25 mouse cellular contexts compared by ENCODE assay signal in the genomic region with DNA sequence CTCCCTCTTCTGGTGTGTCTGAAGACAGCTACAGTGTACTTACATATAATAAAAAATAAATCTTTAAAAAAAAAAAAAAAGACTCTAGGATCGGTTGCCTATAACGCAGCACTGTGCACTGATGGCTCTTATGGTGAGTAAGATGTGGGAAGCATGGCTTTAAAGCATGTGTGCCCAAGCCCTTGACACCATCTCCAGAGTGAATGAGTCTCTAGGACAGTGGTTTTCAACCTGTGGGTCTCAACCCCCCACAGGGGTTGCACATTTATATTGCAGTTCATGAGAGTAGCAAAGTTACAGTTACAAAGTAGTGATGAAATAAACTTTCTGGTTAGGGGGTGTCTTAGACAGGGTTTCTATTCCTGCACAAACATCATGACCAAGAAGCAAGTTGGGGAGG. TPM values are rescaled to one million over a fixed set of nuclear protein-coding genes. Genes with fewer than 3 reads are reported as not detected.
DNase-seq lines count a peak whose midpoint lies in the region; ATAC-seq and TF ChIP-seq lines count a peak whose summit lies in the region.
"Had no signal": no experiment of that assay in that cellular context is flagged by ENCODE, and none has a peak within 500 bp of the region (broad histone marks: within the 10 kb centered on the region; RNA-seq: fewer than 3 reads in every experiment).

No protein-coding gene starts in this region.

- H3K27me3 ChIP-seq in lung, embryonic 14.5 days (ENCODE audit: insufficient read depth, low read length): no peaks in the 10 kb centered on the region
- H3K27me3 ChIP-seq: embryonic facial prominence, embryonic 13.5 days; embryonic facial prominence, embryonic 15.5 days; forebrain, embryonic 12.5 days had no signal

- no peaks in the 10 kb centered on the region for H3K4me1 ChIP-seq in lung, embryonic 14.5 days (ENCODE audit: insufficient read depth)
- no peaks in the 10 kb centered on the region for H3K4me1 ChIP-seq in lung, adult 2 months (ENCODE audit: control insufficient read depth, insufficient read depth, low read length)
- H3K4me1 ChIP-seq: embryonic facial prominence, embryonic 13.5 days; embryonic facial prominence, embryonic 15.5 days; forebrain, embryonic 10.5 days had no signal

- no peak overlapping the region for H3K4me2 ChIP-seq in lung, embryonic 14.5 days
- H3K4me2 ChIP-seq: embryonic facial prominence, embryonic 13.5 days; embryonic facial prominence, embryonic 15.5 days; forebrain, embryonic 12.5 days had no signal

- TF ChIP-seq CTCF in lung, embryonic 14.5 days (IDR thresholded peaks at IDR 0.05; ENCODE audit: low read depth): no peak
- no peak for TF ChIP-seq CTCF in lung, adult 2 months (IDR thresholded peaks at IDR 0.05; ENCODE audit: insufficient read depth, low read length)

- DNase-seq in lung, embryonic 14.5 days: no peak
- DNase-seq in lung, adult 2 months: no peak
- DNase-seq in ES-CJ7 (ENCODE audit: low read depth, low spot score) (peak; percentile 54), R1 (ENCODE audit: low read depth, low spot score) (peak; percentile 46)
- DNase-seq in thymus, postnatal 25 days: no peak
- DNase-seq: adrenal gland, adult 2 months; adrenal gland, postnatal 10 days; adrenal gland, postnatal 25 days; cerebellum, adult 11 months; cerebellum, adult 18-20 months; cerebellum, adult 8-10 months; cerebellum, adult 9-11 months; cerebellum, postnatal 14 days; cerebellum, postnatal 36 days; embryo, embryonic 11 days had no signal

- H3K9ac ChIP-seq in lung, embryonic 14.5 days: no peak overlapping the region
- H3K9ac ChIP-seq: embryonic facial prominence, embryonic 13.5 days; embryonic facial prominence, embryonic 15.5 days; forebrain, embryonic 12.5 days had no signal

- no peaks in the 10 kb centered on the region for H3K9me3 ChIP-seq in lung, embryonic 14.5 days (ENCODE audit: low read depth, low read length)
- H3K9me3 ChIP-seq: embryonic facial prominence, embryonic 13.5 days; embryonic facial prominence, embryonic 15.5 days; forebrain, embryonic 10.5 days; forebrain, embryonic 12.5 days; G1E had no signal

- H3K4me3 ChIP-seq in lung, embryonic 14.5 days (ENCODE audit: low read depth, low read length): no peak overlapping the region
- no peak overlapping the region for H3K4me3 ChIP-seq in lung, adult 2 months (replicated peaks; ENCODE audit: extremely low read depth, low read depth, low read length)
- H3K4me3 ChIP-seq: embryonic facial prominence, embryonic 13.5 days; embryonic facial prominence, embryonic 15.5 days; erythroblast, embryonic 14.5 days; forebrain, embryonic 10.5 days; forebrain, embryonic 12.5 days had no signal

- H3K36me3 ChIP-seq in lung, embryonic 14.5 days (ENCODE audit: insufficient read depth): no peaks in the 10 kb centered on the region
- H3K36me3 ChIP-seq: embryonic facial prominence, embryonic 13.5 days; embryonic facial prominence, embryonic 15.5 days; forebrain, embryonic 10.5 days; forebrain, embryonic 12.5 days; G1E had no signal

- 89% methylated on average over 2 of the region's 2 CpGs for WGBS in lung, embryonic 14.5 days
- 80% methylated on average over 2 of the region's 2 CpGs for WGBS in lung, adult 2 months

- peak; percentile 44; the same call in 1 of the 2 replicates for ATAC-seq in lung, embryonic 14.5 days (ENCODE audit: insufficient read depth)
- ATAC-seq: forebrain, embryonic 14.5 days; forebrain, embryonic 16.5 days; Patski had no signal

- TF ChIP-seq POLR2A in lung, adult 2 months (IDR thresholded peaks at IDR 0.05; ENCODE audit: borderline replicate concordance, extremely low read depth, low read depth, low read length): no peak

- no peak overlapping the region for H3K27ac ChIP-seq in lung, embryonic 14.5 days (ENCODE audit: low read depth)
- H3K27ac ChIP-seq: embryonic facial prominence, embryonic 13.5 days; embryonic facial prominence, embryonic 15.5 days; forebrain, embryonic 10.5 days; forebrain, embryonic 12.5 days had no signal

RNA-seq across cellular contexts. Expression of a gene that starts 31.4 kb away (rescaled TPM):
- polyA plus RNA-seq in lung, embryonic 14.5 days (2014; fragmentation: Nextera tagmentation; extraction: Ambion mirVana): 6.5 and 6.9 TPM in 2 replicates
- 0.33 and 0.70 TPM in 2 replicates for polyA plus RNA-seq in lung, adult 2 months (2012; rRNA removed)
- polyA plus RNA-seq: C2C12 had no signal

RNA-seq across cellular contexts. Expression of a gene that starts 33.8 kb away (rescaled TPM):
- polyA plus RNA-seq in lung, embryonic 14.5 days (2014; fragmentation: Nextera tagmentation; extraction: Ambion mirVana): not detected in 2 replicates
- 28.2 and 43.7 TPM in 2 replicates for polyA plus RNA-seq in lung, adult 2 months (2012; rRNA removed)
- polyA plus RNA-seq: adrenal gland, adult 2 months; C2C12; erythroblast, embryonic 14.5 days; forebrain, embryonic 14.5 days; forebrain, embryonic 16.5 days; G1E had no signal

RNA-seq across cellular contexts. Expression of a gene that starts 54.2 kb away (rescaled TPM):
- polyA plus RNA-seq in lung, embryonic 14.5 days (2014; fragmentation: Nextera tagmentation; extraction: Ambion mirVana): not detected in 2 replicates
- not detected in 2 replicates for polyA plus RNA-seq in lung, adult 2 months (2012; rRNA removed)
- polyA plus RNA-seq: adrenal gland, adult 2 months; C2C12; embryonic facial prominence, embryonic 13.5 days; embryonic facial prominence, embryonic 15.5 days; erythroblast, embryonic 14.5 days; forebrain, embryonic 10.5 days; forebrain, embryonic 12.5 days; forebrain, embryonic 14.5 days; forebrain, embryonic 16.5 days; G1E; Patski had no signal

Comparison
In these comparisons a context has a peak if more than half of its experiments do, and no peak if none do; other contexts are left out.
1. RNA of a gene that starts 33.8 kb away (polyA plus RNA-seq): 28.2 to 43.7 TPM in lung, adult 2 months; not detected in lung, embryonic 14.5 days; every median in the first group is over 10 times any median in the second.
2. DNase-seq: peak in ES-CJ7 (single experiment) and R1 (single experiment); none in lung, embryonic 14.5 days (single experiment), lung, adult 2 months (single experiment) and thymus, postnatal 25 days (single experiment).